Comparison of ENCODE assay signal across 11 mouse cellular contexts in the genomic region with DNA sequence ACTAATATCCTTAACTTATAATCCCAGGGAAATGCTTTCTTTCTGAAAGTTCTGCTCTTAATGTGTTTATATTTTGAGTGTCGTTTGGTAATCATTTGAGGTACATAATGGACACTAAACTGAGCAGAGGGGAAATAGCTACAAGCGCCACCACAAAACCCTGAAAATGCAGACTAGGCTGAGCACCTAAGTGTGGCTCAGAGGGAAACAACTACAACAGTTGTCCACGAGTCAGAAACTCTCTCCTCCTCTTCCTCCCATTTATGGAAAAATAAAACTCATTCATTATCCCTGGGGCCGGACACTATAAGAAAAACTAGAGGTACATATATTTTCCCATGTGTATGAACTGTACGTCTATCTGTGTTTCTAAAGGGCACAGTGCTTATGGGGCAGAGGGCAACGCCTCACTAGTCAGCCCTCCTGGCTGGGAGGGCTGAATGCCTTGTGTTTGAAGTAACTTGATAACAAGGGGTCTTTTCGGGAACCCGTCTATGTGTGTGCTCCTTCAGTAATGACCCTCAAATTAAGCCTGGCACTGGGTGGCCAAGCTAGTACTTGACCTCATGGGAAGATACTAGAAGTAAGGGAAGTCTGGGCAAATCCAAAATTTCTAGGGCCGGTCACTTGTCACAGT.
DNase-seq lines count a peak whose midpoint lies in the region; ATAC-seq lines count a peak whose summit lies in the region.
"Had no signal": no experiment of that assay in that cellular context is flagged by ENCODE, and none has a peak within 500 bp of the region (broad histone marks: within the 10 kb centered on the region; RNA-seq: fewer than 3 reads in every experiment).

No protein-coding gene starts in this region.

- H3K36me3 ChIP-seq in kidney, embryonic 15.5 days: no peaks in the 10 kb centered on the region
- H3K36me3 ChIP-seq in forebrain, embryonic 15.5 days: no peaks in the 10 kb centered on the region
- H3K36me3 ChIP-seq in midbrain, embryonic 16.5 days (ENCODE audit: control insufficient read depth, insufficient read depth, low read length): no peaks in the 10 kb centered on the region
- H3K36me3 ChIP-seq: liver, embryonic 15.5 days had no signal

- peak; percentile 61 for ATAC-seq in kidney, embryonic 15.5 days (replicated peaks; ENCODE audit: low FRiP score)
- no peak for ATAC-seq in forebrain, embryonic 15.5 days (replicated peaks)
- ATAC-seq in midbrain, embryonic 16.5 days: no peak
- ATAC-seq in frontal cortex, adult (ENCODE audit: low TSS enrichment): no peak

- H3K9me3 ChIP-seq in kidney, embryonic 15.5 days (replicated peaks): no peaks in the 10 kb centered on the region
- no peaks in the 10 kb centered on the region for H3K9me3 ChIP-seq in forebrain, embryonic 15.5 days
- no peaks in the 10 kb centered on the region for H3K9me3 ChIP-seq in midbrain, embryonic 16.5 days (replicated peaks; ENCODE audit: control insufficient read depth, low read length, poor library complexity, severe bottlenecking)
- H3K9me3 ChIP-seq: liver, embryonic 15.5 days had no signal

- peaks cover 39% of the 10 kb centered on the region for H3K4me1 ChIP-seq in kidney, embryonic 15.5 days
- peaks cover 49% of the 10 kb centered on the region for H3K4me1 ChIP-seq in forebrain, embryonic 15.5 days
- peaks cover 25% of the 10 kb centered on the region for H3K4me1 ChIP-seq in midbrain, embryonic 16.5 days (ENCODE audit: control insufficient read depth, insufficient read depth, low read length)
- H3K4me1 ChIP-seq: liver, embryonic 15.5 days had no signal

- H3K9ac ChIP-seq in kidney, embryonic 15.5 days: no peak overlapping the region
- H3K9ac ChIP-seq in forebrain, embryonic 15.5 days (replicated peaks): peak overlapping the region; percentile 66
- peak overlapping the region; percentile 72 for H3K9ac ChIP-seq in midbrain, embryonic 16.5 days (ENCODE audit: low read depth, low read length)
- H3K9ac ChIP-seq: liver, embryonic 15.5 days had no signal

- peak overlapping the region; percentile 53 for H3K4me2 ChIP-seq in kidney, embryonic 15.5 days
- peak overlapping the region; percentile 55 for H3K4me2 ChIP-seq in forebrain, embryonic 15.5 days (replicated peaks)
- peak overlapping the region; percentile 81 for H3K4me2 ChIP-seq in midbrain, embryonic 16.5 days (ENCODE audit: low read length)
- H3K4me2 ChIP-seq: liver, embryonic 15.5 days had no signal

- H3K27ac ChIP-seq in kidney, embryonic 15.5 days: peak overlapping the region; percentile 84
- peak overlapping the region; percentile 91 for H3K27ac ChIP-seq in forebrain, embryonic 15.5 days (replicated peaks)
- H3K27ac ChIP-seq in midbrain, embryonic 16.5 days (ENCODE audit: low read length): peak overlapping the region; percentile 82
- H3K27ac ChIP-seq: liver, embryonic 15.5 days had no signal

- H3K4me3 ChIP-seq in kidney, embryonic 15.5 days (replicated peaks): no peak overlapping the region
- peak overlapping the region; percentile 50 for H3K4me3 ChIP-seq in forebrain, embryonic 15.5 days
- peak overlapping the region; percentile 41 for H3K4me3 ChIP-seq in midbrain, embryonic 16.5 days (ENCODE audit: low read depth, low read length)
- H3K4me3 ChIP-seq: liver, embryonic 15.5 days had no signal

- DNase-seq in kidney, adult 11 months: no peak
- DNase-seq in embryo, embryonic 9.5 days (ENCODE audit: extremely low spot score): peak; percentile 10
- no peak for DNase-seq in ovary, postnatal 10 days (ENCODE audit: low spot score)
- no peak for DNase-seq in right cerebral cortex, postnatal 4 days
- DNase-seq: kidney, adult 18-20 months; thymus, postnatal 25 days had no signal

- WGBS in kidney, embryonic 15.5 days: 36% methylated on average over 9 of the region's 9 CpGs
- WGBS in forebrain, embryonic 15.5 days: 9% methylated on average over 9 of the region's 9 CpGs
- whole genome bisulfite sequencing in midbrain, embryonic 16.5 days: 14% methylated on average over 9 of the region's 9 CpGs

- H3K27me3 ChIP-seq in kidney, embryonic 15.5 days: no peaks in the 10 kb centered on the region
- H3K27me3 ChIP-seq in forebrain, embryonic 15.5 days: no peaks in the 10 kb centered on the region
- H3K27me3 ChIP-seq in midbrain, embryonic 16.5 days (ENCODE audit: control insufficient read depth, insufficient read depth, low read depth, low read length): no peaks in the 10 kb centered on the region
